Mouse (Mus musculus) hindlimb bud, embryonic 11.5 days (tissue): ENCODE measurements around the gene Gng5.

ENCODE experiments used
- DNase-seq: peaks from one replicate; pipeline ENCODE4 v3.0.0-alpha.2; 2012; ENCODE audit warnings: low read depth, low spot score; ENCODE audit errors: extremely low spot score

Gng5 gene

GRCm38 (mm10) chr3:146499431-146500002 is at the start of gene Gng5, which contains the start of gene Spata1:
Gng5 (plus strand) TSS chr3:146499807.
Spata1 (minus strand) TSS chr3:146499753.
- no peak for DNase-seq

- peak; percentile 61 for DNase-seq
Observed at GRCm38 (mm10) chr3:146450371-146450841, 49.2 kb upstream of the Gng5 start.

- DNase-seq = no peak
Observed at GRCm38 (mm10) chr3:146451375-146451774, 48.2 kb upstream of the Gng5 start.

- no peak for DNase-seq
Observed at GRCm38 (mm10) chr3:146462939-146463338, 36.7 kb upstream of the Gng5 start.

- no peak for DNase-seq
Observed at GRCm38 (mm10) chr3:146469226-146469625, 30.4 kb upstream of the Gng5 start.

- DNase-seq = no peak
Observed at GRCm38 (mm10) chr3:146472657-146473056, 26.9 kb upstream of the Gng5 start.

GRCm38 (mm10) chr3:146473741-146474140 is 25.9 kb upstream of the Gng5 start:
- DNase-seq = no peak

GRCm38 (mm10) chr3:146474428-146474827 is 25.2 kb upstream of the Gng5 start:
- DNase-seq = no peak

- no peak for DNase-seq
Observed at GRCm38 (mm10) chr3:146482044-146482443, 17.6 kb upstream of the Gng5 start.

GRCm38 (mm10) chr3:146486464-146486863 is 13.1 kb upstream of the Gng5 start:
- DNase-seq = no peak

GRCm38 (mm10) chr3:146494941-146495340 is 4.7 kb upstream of the Gng5 start:
- no peak for DNase-seq

GRCm38 (mm10) chr3:146498989-146499388 is 618 bp upstream of the Gng5 start:
- DNase-seq = no peak

GRCm38 (mm10) chr3:146500003-146500809 is 599 bp downstream of the Gng5 start:
- no peak for DNase-seq

GRCm38 (mm10) chr3:146500810-146501201 is 1.2 kb downstream of the Gng5 start:
- no peak for DNase-seq

GRCm38 (mm10) chr3:146501601-146502123 is 2.1 kb downstream of the Gng5 start:
- DNase-seq = no peak

- no peak for DNase-seq
Observed at GRCm38 (mm10) chr3:146506711-146507110, 7.1 kb downstream of the Gng5 start.

GRCm38 (mm10) chr3:146520226-146520797 is 20.7 kb downstream of the Gng5 start:
- DNase-seq = no peak

GRCm38 (mm10) chr3:146520798-146521651 is 21.4 kb downstream of the Gng5 start, which contains the start of gene Rpf1:
Rpf1 (minus strand) TSS chr3:146521429.
- DNase-seq = peak; percentile 77

- DNase-seq = no peak
Observed at GRCm38 (mm10) chr3:146521652-146522020, 22.0 kb downstream of the Gng5 start.

GRCm38 (mm10) chr3:146528335-146528734 is 28.7 kb downstream of the Gng5 start:
- no peak for DNase-seq

GRCm38 (mm10) chr3:146534986-146535385 is 35.4 kb downstream of the Gng5 start:
- no peak for DNase-seq
